Mouse (Mus musculus) hindbrain, embryonic 10.5 days (tissue): ENCODE measurements at regions not wholly inside any gene's neighbourhood (a gene's known extent, or its start where the extent isn't known, plus 50 kb on each side); places are given as distances from the start of the nearest gene placed in this dataset.

Experiments used
- DNase-seq: peaks from one replicate; pipeline ENCODE4 v3.0.0-alpha.2; 2017; ENCODE audit warnings: low spot score
- H3K27ac ChIP-seq: fragments of 300-500 bp; sonication (generic); 2 replicates; pipeline ENCODE4 v1.5.1; 2016; ENCODE audit warnings: mild to moderate bottlenecking, moderate library complexity
- H3K27me3 ChIP-seq: fragments of 300-500 bp; sonication (generic); 2 replicates; pipeline ENCODE4 v1.6.1; 2016; ENCODE audit warnings: mild to moderate bottlenecking; ENCODE audit not compliant: poor library complexity, insufficient read depth, severe bottlenecking
- H3K36me3 ChIP-seq: fragments of 300-500 bp; sonication (generic); 2 replicates; pipeline ENCODE4 v1.6.1; 2016; ENCODE audit warnings: mild to moderate bottlenecking, moderate library complexity
- H3K4me1 ChIP-seq: fragments of 300-500 bp; sonication (generic); replicated peaks from 2 replicates; pipeline ENCODE4 v1.6.1; 2016; ENCODE audit warnings: mild to moderate bottlenecking
- H3K4me3 ChIP-seq: fragments of 300-500 bp; sonication (generic); 2 replicates; pipeline ENCODE4 v1.5.1; 2016; ENCODE audit warnings: mild to moderate bottlenecking, moderate library complexity
- H3K9me3 ChIP-seq: fragments of 300-500 bp; sonication (generic); 2 replicates; pipeline ENCODE4 v1.6.1; 2016; ENCODE audit warnings: mild to moderate bottlenecking, moderate library complexity
- WGBS: fragments of 180-500 bp; shearing (Covaris S2); methylation state at CpG from one replicate; pipeline ENCODE4 v1.1.7; 2016; 5-methylcytosine and 5-hydroxymethylcytosine counted together

DNA sequence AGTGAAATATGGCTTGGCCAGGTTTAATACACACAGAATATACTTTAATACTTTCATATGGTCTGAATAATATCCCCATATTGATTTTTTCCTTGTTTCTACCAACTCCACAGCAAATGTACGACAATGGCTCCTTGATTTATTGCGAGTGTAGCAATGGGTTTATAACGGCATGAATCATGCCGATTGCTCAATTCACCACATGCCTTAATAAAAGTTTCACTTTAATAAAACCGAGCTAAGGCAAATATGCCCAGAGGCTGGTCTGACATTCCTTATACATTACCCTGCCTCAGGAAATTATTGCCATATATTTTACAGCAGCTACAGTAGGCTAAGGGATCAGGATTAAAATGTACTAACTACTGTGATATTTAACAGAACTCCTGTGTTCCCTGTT is 201.2 kb upstream of the Osr1 start:
- Histone ChIP-seq H3K4me1 (no peaks in the 10 kb centered on the region), H3K9me3 (no peaks in the 10 kb centered on the region), H3K36me3 (no peaks in the 10 kb centered on the region), H3K4me3 (no peak overlapping the region), H3K27me3 (no peaks in the 10 kb centered on the region), H3K27ac (no peak overlapping the region)
- WGBS: 93% methylated on average over 5 of the region's 5 CpGs
- no peak for DNase-seq

DNA sequence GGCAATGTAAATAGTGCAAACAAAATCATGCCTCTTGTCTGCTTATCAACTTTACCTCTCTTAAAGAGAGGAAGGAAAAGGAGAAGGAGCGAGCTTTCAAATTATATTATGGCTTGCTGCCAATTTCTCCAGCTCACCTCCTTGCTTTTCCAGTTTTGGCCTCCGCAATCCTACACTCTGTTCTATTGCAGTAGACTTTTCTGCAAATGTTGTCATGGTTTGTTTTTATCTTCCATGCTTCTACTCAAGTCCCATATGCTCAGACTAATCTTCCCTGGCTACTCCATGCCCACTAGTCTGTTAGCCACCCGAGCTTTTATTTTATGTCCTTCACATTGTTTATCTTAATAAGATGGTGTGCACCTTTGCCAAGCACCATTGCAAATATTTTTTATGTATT is 168.0 kb upstream of the Osr1 start:
- no peaks in the 10 kb centered on the region for H3K9me3 ChIP-seq
- H3K27ac ChIP-seq: no peak overlapping the region
- H3K4me3 ChIP-seq: no peak overlapping the region
- DNase-seq: no peak
- no peaks in the 10 kb centered on the region for H3K27me3 ChIP-seq
- 85% methylated on average over 3 of the region's 3 CpGs for WGBS
- no peaks in the 10 kb centered on the region for H3K36me3 ChIP-seq
- no peaks in the 10 kb centered on the region for H3K4me1 ChIP-seq

DNA sequence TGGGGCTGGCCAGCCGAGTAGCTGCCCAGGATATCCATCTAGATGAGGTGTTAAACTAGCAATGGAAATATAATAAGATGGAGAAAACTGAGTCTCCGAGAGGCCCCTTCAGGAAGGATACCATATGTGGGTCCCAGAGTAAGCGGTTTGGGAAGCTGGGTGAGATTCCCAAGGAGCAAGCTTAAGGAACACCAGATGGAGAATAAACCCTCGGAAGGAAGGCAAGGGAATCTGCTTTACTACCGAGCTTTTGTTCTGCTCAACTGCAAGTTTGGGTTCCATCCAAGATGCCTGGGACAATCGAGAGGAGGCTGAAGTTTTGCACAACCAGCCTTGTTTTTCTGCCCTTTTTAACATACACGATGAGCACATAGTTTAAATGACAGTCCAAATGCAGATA is 164.9 kb upstream of the Osr1 start:
- no peak overlapping the region for H3K27ac ChIP-seq
- no peaks in the 10 kb centered on the region for H3K4me1 ChIP-seq
- H3K4me3 ChIP-seq: no peak overlapping the region
- DNase-seq: no peak
- 86% methylated on average over 7 of the region's 7 CpGs for WGBS
- no peaks in the 10 kb centered on the region for H3K36me3 ChIP-seq
- H3K27me3 ChIP-seq: no peaks in the 10 kb centered on the region
- H3K9me3 ChIP-seq: no peaks in the 10 kb centered on the region

DNA sequence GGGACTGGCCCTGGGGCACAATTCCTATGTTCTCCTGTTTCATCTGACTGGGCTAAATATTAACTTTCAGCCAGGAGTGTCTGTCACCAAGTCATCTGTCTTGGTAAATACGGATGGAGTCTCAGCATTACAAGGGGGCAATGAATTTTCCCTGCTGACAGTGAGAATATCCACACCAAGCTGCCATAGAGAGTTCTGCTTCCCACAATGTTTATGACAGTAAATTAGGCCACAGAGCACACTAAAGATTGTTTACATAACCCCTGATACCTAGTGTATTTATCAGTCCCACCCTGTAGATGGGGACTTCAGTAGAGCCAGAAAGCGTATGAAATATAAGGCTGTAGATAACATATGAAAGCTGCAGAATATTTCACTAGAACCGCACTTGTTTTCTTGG is 150.6 kb upstream of the Osr1 start:
- Histone ChIP-seq H3K4me3 (no peak overlapping the region), H3K36me3 (no peaks in the 10 kb centered on the region), H3K27ac (no peak overlapping the region), H3K4me1 (no peaks in the 10 kb centered on the region), H3K9me3 (no peaks in the 10 kb centered on the region), H3K27me3 (no peaks in the 10 kb centered on the region)
- DNase-seq: no peak
- WGBS: 75% methylated on average over 3 of the region's 3 CpGs

DNA sequence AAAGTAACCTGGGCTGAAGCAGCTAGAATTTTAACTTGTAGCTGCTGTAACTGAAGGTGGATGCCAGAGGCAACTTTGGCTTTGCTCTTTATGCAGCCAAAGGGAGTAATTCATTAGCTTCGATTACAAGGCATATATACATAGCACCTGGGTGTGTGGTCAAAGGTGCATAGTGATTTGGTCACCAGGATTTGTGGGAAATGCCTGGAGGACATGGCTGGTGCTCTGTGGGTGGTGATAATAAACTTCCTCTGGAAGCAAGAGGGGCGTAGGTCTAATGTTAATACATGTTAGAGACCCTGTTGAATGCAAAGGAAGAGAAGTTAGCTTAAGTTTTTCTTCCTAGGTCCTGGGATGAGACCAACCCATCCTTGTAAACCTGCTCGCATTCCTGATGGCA is 139.3 kb upstream of the Osr1 start:
- no peak overlapping the region for H3K27ac ChIP-seq
- H3K4me3 ChIP-seq: no peak overlapping the region
- H3K9me3 ChIP-seq: 0 out of 2 replicates have a peak, but pooled peaks cover 3% of the 10 kb centered on the region
- H3K27me3 ChIP-seq: no peaks in the 10 kb centered on the region
- 81% methylated on average over 3 of the region's 3 CpGs for WGBS
- DNase-seq: no peak
- no peaks in the 10 kb centered on the region for H3K4me1 ChIP-seq
- H3K36me3 ChIP-seq: no peaks in the 10 kb centered on the region

DNA sequence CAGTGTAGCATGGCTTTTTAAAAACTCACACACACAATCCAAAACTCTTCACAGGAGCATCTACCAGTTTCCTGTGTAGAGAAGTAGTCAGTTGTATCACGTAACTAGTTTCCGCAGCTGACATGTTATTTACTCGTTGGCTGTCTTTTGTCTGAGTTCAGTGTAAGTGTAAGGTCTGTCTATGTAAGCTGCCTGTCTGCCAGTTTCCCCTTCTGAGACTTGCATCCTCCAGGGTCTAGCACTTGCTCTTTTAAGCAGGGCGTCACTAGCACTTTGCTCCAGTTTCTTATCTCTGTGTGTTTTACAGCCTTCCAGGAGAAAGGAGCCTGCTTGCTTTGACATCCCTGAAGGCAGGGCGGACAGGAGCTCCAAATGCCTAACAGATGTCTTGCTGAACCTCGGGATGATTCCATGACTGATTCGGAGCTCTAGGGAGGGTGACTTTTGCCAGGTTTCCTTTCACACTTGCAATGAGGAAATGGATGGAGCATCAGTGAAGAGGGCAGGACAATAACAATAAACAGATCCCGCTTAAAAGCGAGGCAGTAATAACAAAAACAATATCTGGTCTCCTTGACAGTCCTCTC is 131.2 kb upstream of the Osr1 start:
- DNase-seq: no peak
- WGBS: 66% methylated on average over 9 of the region's 9 CpGs
- Histone ChIP-seq H3K4me3 (no peak overlapping the region), H3K27ac (no peak overlapping the region), H3K4me1 (no peaks in the 10 kb centered on the region), H3K27me3 (no peaks in the 10 kb centered on the region), H3K36me3 (no peaks in the 10 kb centered on the region), H3K9me3 (no peaks in the 10 kb centered on the region)

DNA sequence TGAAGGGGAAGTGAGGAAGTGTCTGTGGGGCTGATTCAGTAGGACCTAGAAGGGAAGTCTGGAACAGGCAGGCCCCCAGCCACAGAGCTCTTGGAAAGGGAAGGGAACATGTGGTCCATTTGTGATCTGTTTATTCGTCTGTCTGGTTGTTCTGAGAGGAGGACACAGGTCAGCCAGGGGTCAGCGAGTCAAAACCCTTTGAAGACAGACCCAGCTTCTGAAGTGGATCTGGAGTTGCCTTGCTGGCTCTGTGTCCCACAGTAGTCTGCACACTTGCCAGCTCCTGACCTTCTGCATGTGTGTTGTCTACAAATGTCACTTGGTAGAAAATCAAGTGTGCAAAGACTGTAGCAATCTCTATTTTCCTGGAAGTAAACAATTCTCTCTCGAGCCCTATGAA is 119.3 kb upstream of the Osr1 start:
- H3K27me3 ChIP-seq: no peaks in the 10 kb centered on the region
- no peak for DNase-seq
- no peaks in the 10 kb centered on the region for H3K9me3 ChIP-seq
- H3K4me1 ChIP-seq: no peaks in the 10 kb centered on the region
- 57% methylated on average over 3 of the region's 3 CpGs for WGBS
- no peaks in the 10 kb centered on the region for H3K36me3 ChIP-seq
- H3K4me3 ChIP-seq: no peak overlapping the region
- H3K27ac ChIP-seq: no peak overlapping the region

DNA sequence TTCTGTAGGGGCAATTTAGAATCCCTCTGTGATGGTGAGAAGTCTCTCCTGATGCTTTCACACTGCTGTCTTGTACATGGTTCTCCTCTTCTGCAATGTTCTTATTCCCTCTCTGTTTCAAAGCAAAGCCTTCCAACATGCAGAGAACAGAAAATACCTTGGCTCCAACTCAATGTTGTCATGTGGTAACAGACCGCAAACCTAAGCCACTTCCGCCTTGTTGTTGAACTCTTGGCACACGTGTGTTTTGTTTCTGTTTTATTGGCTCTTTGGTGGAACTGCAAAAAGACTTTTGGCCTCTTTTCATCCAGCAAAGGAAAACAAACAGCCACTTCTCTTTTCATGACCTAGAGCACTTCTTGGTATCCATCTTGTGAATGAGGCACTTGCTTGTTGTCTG is 109.7 kb upstream of the Osr1 start:
- no peak overlapping the region for H3K4me3 ChIP-seq
- no peaks in the 10 kb centered on the region for H3K4me1 ChIP-seq
- H3K27me3 ChIP-seq: no peaks in the 10 kb centered on the region
- no peaks in the 10 kb centered on the region for H3K36me3 ChIP-seq
- H3K9me3 ChIP-seq: no peaks in the 10 kb centered on the region
- no peak overlapping the region for H3K27ac ChIP-seq
- 81% methylated on average over 3 of the region's 3 CpGs for whole genome bisulfite sequencing
- DNase-seq: no peak

DNA sequence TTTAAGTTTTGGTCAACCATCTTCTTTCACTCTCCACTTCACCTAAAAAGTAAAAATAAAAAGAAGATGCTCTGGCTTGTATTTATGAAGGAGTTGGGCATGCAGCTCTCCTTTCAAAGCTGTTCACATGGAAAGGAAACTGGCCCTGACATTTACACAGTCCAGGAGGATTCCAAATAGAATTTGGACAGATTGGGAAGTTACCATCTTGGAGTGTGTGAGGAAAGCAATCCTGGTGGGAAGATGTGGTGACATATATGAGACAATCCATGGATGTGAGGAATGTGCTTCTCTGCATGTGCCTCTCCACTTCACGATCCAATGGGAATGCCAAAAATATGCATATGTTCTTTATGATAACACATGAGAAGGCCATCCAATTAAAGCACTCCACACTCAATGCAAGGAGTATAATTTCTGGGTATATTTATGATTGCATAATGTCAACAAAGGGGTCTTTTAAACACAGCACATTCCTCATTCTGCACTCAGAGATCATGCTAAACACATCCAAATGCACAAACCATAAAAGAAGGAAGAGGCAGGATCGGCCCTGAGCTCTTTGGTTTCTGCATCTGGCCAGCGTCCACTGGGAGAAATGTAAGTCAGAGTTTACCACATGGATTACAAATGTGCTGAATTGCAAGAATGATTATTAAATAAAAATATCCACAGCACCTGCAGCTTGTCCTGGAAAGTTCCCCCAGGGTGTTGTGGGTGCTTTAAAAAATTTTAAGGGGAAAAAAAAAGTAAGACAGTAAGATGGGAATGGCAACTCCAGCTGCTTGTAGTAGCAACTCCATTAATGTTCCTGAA is 100.1 kb upstream of the Osr1 start:
- WGBS: 83% methylated on average over 3 of the region's 3 CpGs
- no peaks in the 10 kb centered on the region for H3K4me1 ChIP-seq
- H3K27ac ChIP-seq: no peak overlapping the region

DNA sequence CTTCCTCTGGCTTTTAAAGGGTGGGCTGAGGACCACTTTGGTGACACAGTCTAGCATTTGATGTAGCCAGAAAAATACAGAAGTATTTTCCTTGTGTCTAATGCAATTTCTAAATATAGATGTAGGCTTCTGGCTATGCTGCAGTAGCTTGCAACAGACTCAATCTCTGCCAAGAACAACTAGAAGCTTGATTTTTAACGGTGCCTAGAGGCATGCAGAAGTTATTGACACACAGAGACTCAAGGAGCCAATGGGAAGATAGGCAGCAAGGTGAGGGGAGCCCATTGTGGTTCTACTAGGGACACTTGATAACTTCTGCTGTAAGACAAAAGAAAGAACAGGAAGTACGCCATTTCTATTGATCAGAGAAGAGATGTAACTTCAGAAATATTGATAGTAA is 94.1 kb upstream of the Osr1 start:
- no peak for DNase-seq
- WGBS: 86% methylated on average over 2 of the region's 2 CpGs
- no peak overlapping the region for H3K27ac ChIP-seq
- no peaks in the 10 kb centered on the region for H3K4me1 ChIP-seq
- no peak overlapping the region for H3K4me3 ChIP-seq
- no peaks in the 10 kb centered on the region for H3K9me3 ChIP-seq
- H3K36me3 ChIP-seq: no peaks in the 10 kb centered on the region
- H3K27me3 ChIP-seq: no peaks in the 10 kb centered on the region

More for the DNA sequence above, 100.1 kb upstream of the Osr1 start:
- Histone ChIP-seq H3K4me3 (no peak overlapping the region), H3K9me3 (no peaks in the 10 kb centered on the region), H3K27me3 (no peaks in the 10 kb centered on the region), H3K36me3 (no peaks in the 10 kb centered on the region)
- no peak for DNase-seq

DNA sequence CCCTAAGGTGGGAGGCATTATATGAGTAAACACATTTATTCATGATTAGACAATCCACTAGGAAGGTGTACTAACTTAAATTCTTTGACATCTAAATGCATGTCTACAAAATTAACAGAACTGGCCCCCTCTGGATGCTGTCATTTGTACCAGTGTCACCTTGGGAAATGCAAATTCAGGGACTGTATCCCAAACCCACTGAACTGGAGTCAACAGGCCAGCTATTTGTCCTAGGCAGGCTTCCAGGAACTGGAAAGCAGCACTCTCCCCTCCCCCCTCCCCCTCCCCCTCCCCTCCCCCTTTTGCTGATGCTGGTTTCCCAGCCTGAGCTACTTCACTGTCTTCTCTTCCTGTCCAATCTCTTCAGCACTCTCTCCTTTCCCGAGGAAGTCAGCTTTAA is 91.7 kb upstream of the Osr1 start:
- 42% methylated on average over 1 of the region's 1 CpGs for WGBS
- DNase-seq: no peak
- H3K4me3 ChIP-seq: no peak overlapping the region
- H3K27me3 ChIP-seq: no peaks in the 10 kb centered on the region
- no peaks in the 10 kb centered on the region for H3K36me3 ChIP-seq
- H3K9me3 ChIP-seq: no peaks in the 10 kb centered on the region
- no peaks in the 10 kb centered on the region for H3K4me1 ChIP-seq
- no peak overlapping the region for H3K27ac ChIP-seq

DNA sequence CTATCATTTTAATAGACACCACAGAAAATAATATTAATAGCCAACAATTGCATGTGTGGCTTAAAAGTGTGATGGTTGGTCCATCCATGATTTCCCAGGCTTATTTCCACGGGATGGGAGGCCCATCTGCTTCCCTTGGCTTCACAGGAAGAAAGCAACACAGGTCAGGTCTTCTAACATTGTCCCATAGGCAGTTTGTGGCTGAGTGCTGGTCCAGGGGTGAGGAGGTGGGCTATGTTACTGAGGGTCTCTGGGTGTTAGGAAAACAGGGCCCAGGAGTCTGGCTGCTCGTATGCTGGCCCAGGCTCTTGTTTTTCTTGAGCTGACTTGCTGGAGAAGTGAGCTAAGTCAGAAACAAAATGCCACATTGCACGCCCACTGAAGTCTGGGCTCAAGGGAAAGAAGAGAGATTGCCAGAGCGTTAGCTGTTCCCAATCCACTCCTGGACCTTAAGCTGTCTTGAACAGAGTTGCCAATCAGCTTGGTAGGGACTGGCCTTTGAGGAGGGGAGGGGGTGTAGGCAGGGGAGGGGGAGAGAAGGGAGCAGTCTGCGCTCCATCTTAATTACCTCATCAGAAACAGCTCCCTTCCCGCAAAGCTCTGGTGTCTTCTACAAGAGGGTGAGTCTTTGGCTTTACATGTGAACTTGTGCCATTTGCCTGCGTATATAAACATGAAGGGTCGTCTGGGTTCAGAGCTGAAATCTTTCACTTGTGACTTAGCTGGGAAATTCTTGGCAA is 82.1 kb upstream of the Osr1 start:
- DNase-seq: no peak
- Histone ChIP-seq H3K27ac (no peak overlapping the region), H3K4me3 (no peak overlapping the region), H3K36me3 (no peaks in the 10 kb centered on the region), H3K4me1 (no peaks in the 10 kb centered on the region), H3K9me3 (no peaks in the 10 kb centered on the region), H3K27me3 (no peaks in the 10 kb centered on the region)
- WGBS: 80% methylated on average over 8 of the region's 8 CpGs

DNA sequence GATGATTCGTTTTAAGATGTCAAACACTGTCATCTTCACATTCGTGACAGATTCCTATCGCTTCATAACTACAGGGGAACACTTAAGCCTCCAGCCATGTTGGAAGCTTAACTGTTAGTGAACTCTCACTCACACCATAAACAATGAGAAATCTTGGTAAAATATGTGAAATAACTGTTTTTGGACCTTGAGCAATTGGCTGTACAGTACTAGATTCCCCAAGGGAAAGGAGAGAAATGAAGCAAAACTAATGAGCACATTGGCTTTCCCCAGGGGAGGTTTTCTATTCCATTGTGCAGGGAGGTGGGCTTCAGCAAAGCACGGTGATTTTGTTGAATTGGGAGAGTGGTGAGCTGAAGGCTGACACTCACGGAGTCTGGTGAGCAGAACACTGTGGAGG is 56.0 kb upstream of the Osr1 start:
- Histone ChIP-seq H3K9me3 (no peaks in the 10 kb centered on the region), H3K4me3 (no peak overlapping the region), H3K27me3 (no peaks in the 10 kb centered on the region), H3K4me1 (no peaks in the 10 kb centered on the region), H3K36me3 (no peaks in the 10 kb centered on the region), H3K27ac (no peak overlapping the region)
- WGBS: 70% methylated on average over 5 of the region's 5 CpGs
- no peak for DNase-seq
